Mouse (Mus musculus): ENCODE measurements at regions not wholly inside any gene's neighbourhood (a gene's known extent, or its start where the extent isn't known, plus 50 kb on each side); places are given as distances from the start of the nearest gene placed in this dataset.
A peak's percentile ranks its signal among the peaks of the same experiment; 100 is the strongest.

GRCm38 (mm10) chrX:46971116-46971515, 642.3 kb downstream of the Actrt1 start:
- Histone ChIP-seq H3K4me3 (replicated peaks; ENCODE audit: low read depth, low read length) (no peak overlapping the region), H3K9me3 (replicated peaks; ENCODE audit: low read length) (no peaks in the 10 kb centered on the region), H3K9ac (ENCODE audit: low read depth, low read length) (no peak overlapping the region), H3K4me2 (ENCODE audit: low read length) (no peak overlapping the region), H3K4me1 (replicated peaks; ENCODE audit: insufficient read depth, low read length) (no peaks in the 10 kb centered on the region), H3K27me3 (ENCODE audit: insufficient read depth, low read length) (no peaks in the 10 kb centered on the region), H3K36me3 (ENCODE audit: insufficient read depth, low read length) (no peaks in the 10 kb centered on the region), H3K27ac (no peak overlapping the region)
- no peak for DNase-seq (ENCODE audit: low spot score)
- WGBS, result 67% methylated on average over 2 of the region's 2 CpGs
- ATAC-seq (replicated peaks; ENCODE audit: low FRiP score, low read depth), result no peak
- no peak for TF ChIP-seq CTCF (IDR thresholded peaks at IDR 0.05; ENCODE audit: low read depth)

DNA sequence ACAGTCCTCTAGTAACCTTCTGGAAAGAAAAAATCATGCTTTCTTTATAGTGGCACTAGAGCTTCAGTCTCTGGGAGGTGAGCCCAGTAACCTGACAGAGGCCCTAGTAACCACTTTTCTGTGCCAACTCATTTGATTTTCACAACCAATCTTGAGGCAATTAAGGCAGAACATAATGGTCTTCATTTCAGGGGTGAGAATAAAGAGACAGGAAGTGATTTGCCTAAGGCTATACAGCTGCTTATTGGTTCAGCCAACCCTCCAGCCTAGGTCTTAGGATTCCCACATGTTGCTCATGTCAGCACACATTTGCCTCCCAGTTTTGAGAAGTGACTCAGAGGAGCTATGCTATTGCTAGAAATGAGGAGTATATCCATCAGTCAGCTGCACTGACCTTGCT, 670.2 kb downstream of the Actrt1 start:
- no peak for ATAC-seq (replicated peaks; ENCODE audit: low FRiP score, low read depth)
- H3K9me3 ChIP-seq (replicated peaks; ENCODE audit: low read length), result no peaks in the 10 kb centered on the region
- H3K4me2 ChIP-seq (ENCODE audit: low read length), result no peak overlapping the region
- no peak overlapping the region for H3K27ac ChIP-seq
- no peaks in the 10 kb centered on the region for H3K36me3 ChIP-seq (ENCODE audit: insufficient read depth, low read length)
- no peak overlapping the region for H3K4me3 ChIP-seq (replicated peaks; ENCODE audit: low read depth, low read length)
- H3K27me3 ChIP-seq (ENCODE audit: insufficient read depth, low read length), result no peaks in the 10 kb centered on the region
- DNase-seq (ENCODE audit: low spot score), result no peak
- H3K4me1 ChIP-seq (replicated peaks; ENCODE audit: insufficient read depth, low read length), result no peaks in the 10 kb centered on the region
- H3K9ac ChIP-seq (ENCODE audit: low read depth, low read length), result no peak overlapping the region
- TF ChIP-seq CTCF (IDR thresholded peaks at IDR 0.05; ENCODE audit: low read depth), result no peak

GRCm38 (mm10) chrX:47009476-47009875, 680.7 kb downstream of the Actrt1 start:
- Histone ChIP-seq H3K27me3 (ENCODE audit: insufficient read depth, low read length) (no peaks in the 10 kb centered on the region), H3K4me1 (replicated peaks; ENCODE audit: insufficient read depth, low read length) (no peaks in the 10 kb centered on the region), H3K9ac (ENCODE audit: low read depth, low read length) (no peak overlapping the region), H3K4me3 (replicated peaks; ENCODE audit: low read depth, low read length) (no peak overlapping the region), H3K36me3 (ENCODE audit: insufficient read depth, low read length) (no peaks in the 10 kb centered on the region), H3K27ac (no peak overlapping the region), H3K4me2 (ENCODE audit: low read length) (no peak overlapping the region), H3K9me3 (replicated peaks; ENCODE audit: low read length) (no peaks in the 10 kb centered on the region)
- no peak for ATAC-seq (replicated peaks; ENCODE audit: low FRiP score, low read depth)
- DNase-seq (ENCODE audit: low spot score), result peak; percentile 4
- WGBS, result 43% methylated on average over 4 of the region's 4 CpGs
- TF ChIP-seq CTCF (IDR thresholded peaks at IDR 0.05; ENCODE audit: low read depth), result no peak

- WGBS, result 67% methylated on average over 2 of the region's 2 CpGs
- DNase-seq (ENCODE audit: low spot score), result no peak
- no peak for TF ChIP-seq CTCF (IDR thresholded peaks at IDR 0.05; ENCODE audit: low read depth)
- Histone ChIP-seq H3K4me3 (replicated peaks; ENCODE audit: low read depth, low read length) (no peak overlapping the region), H3K27me3 (ENCODE audit: insufficient read depth, low read length) (no peaks in the 10 kb centered on the region), H3K9ac (ENCODE audit: low read depth, low read length) (no peak overlapping the region), H3K27ac (no peak overlapping the region), H3K4me2 (ENCODE audit: low read length) (no peak overlapping the region), H3K36me3 (ENCODE audit: insufficient read depth, low read length) (no peaks in the 10 kb centered on the region), H3K9me3 (replicated peaks; ENCODE audit: low read length) (no peaks in the 10 kb centered on the region), H3K4me1 (replicated peaks; ENCODE audit: insufficient read depth, low read length) (no peaks in the 10 kb centered on the region)
- no peak for ATAC-seq (replicated peaks; ENCODE audit: low FRiP score, low read depth)
Observed at GRCm38 (mm10) chrX:47010087-47010486, 681.3 kb downstream of the Actrt1 start.

DNA sequence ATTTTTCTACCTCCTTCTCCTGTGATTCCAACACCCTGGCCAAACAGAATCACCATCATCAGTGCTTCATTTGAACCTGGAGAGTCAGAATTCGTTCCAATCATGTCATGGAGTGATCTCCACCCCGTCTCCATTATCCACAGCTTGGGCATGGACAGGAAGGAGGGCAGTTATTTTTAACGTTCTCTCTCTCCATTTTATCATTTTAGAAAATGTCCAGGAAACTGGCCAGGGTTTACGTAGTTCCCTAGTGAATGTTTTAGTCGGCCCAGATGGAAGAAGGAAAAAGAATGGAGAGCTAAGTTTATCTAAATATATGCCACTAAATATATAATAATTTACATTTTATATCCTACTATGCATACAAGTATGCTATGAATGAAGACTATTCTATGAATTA, 701.0 kb downstream of the Actrt1 start:
- no peaks in the 10 kb centered on the region for H3K4me1 ChIP-seq (replicated peaks; ENCODE audit: insufficient read depth, low read length)
- H3K9me3 ChIP-seq (replicated peaks; ENCODE audit: low read length), result no peaks in the 10 kb centered on the region
- WGBS, result 74% methylated on average over 5 of the region's 5 CpGs
- H3K27me3 ChIP-seq (ENCODE audit: insufficient read depth, low read length), result no peaks in the 10 kb centered on the region
- no peak overlapping the region for H3K9ac ChIP-seq (ENCODE audit: low read depth, low read length)
- no peak overlapping the region for H3K4me2 ChIP-seq (ENCODE audit: low read length)
- no peaks in the 10 kb centered on the region for H3K36me3 ChIP-seq (ENCODE audit: insufficient read depth, low read length)
- no peak for ATAC-seq (replicated peaks; ENCODE audit: low FRiP score, low read depth)
- H3K27ac ChIP-seq, result no peak overlapping the region
- TF ChIP-seq CTCF (IDR thresholded peaks at IDR 0.05; ENCODE audit: low read depth), result no peak
- H3K4me3 ChIP-seq (replicated peaks; ENCODE audit: low read depth, low read length), result no peak overlapping the region
- DNase-seq (ENCODE audit: low spot score), result no peak

- no peak overlapping the region for H3K9ac ChIP-seq (ENCODE audit: low read depth, low read length)
- no peak overlapping the region for H3K27ac ChIP-seq
- H3K27me3 ChIP-seq (ENCODE audit: insufficient read depth, low read length), result no peaks in the 10 kb centered on the region
- no peak for ATAC-seq (replicated peaks; ENCODE audit: low FRiP score, low read depth)
- no peaks in the 10 kb centered on the region for H3K9me3 ChIP-seq (replicated peaks; ENCODE audit: low read length)
- TF ChIP-seq CTCF (IDR thresholded peaks at IDR 0.05; ENCODE audit: low read depth), result no peak
- no peaks in the 10 kb centered on the region for H3K4me1 ChIP-seq (replicated peaks; ENCODE audit: insufficient read depth, low read length)
- H3K4me2 ChIP-seq (ENCODE audit: low read length), result no peak overlapping the region
- no peak overlapping the region for H3K4me3 ChIP-seq (replicated peaks; ENCODE audit: low read depth, low read length)
- H3K36me3 ChIP-seq (ENCODE audit: insufficient read depth, low read length), result no peaks in the 10 kb centered on the region
- WGBS, result 82% methylated on average over 4 of the region's 4 CpGs
- no peak for DNase-seq (ENCODE audit: low spot score)
Observed at GRCm38 (mm10) chrX:47068476-47068875, 739.7 kb downstream of the Actrt1 start.
